Mouse (Mus musculus) neural tube, embryonic 13.5 days (tissue): ENCODE data around the gene Tnfrsf22. TPM values are rescaled to one million over a fixed set of nuclear protein-coding genes. Genes with fewer than 3 reads are reported as not detected.

ENCODE experiments used
- ATAC-seq: fragments of 200-750 bp; cut with Nextera tagmentation; 2 replicates; pipeline ENCODE4 v1.8.0; 2017; ENCODE audit warnings: low read depth, mild to moderate bottlenecking, moderate TSS enrichment, moderate library complexity
- H3K27ac ChIP-seq: fragments of 300-500 bp; sonication (generic); replicated peaks from 2 replicates; pipeline ENCODE4 v1.5.1; 2015; ENCODE audit warnings: moderate library complexity, mild to moderate bottlenecking, inconsistent platforms
- H3K27me3 ChIP-seq: fragments of 300-500 bp; sonication (generic); 2 replicates; pipeline ENCODE4 v1.6.1; 2015; ENCODE audit warnings: mild to moderate bottlenecking, inconsistent platforms
- H3K36me3 ChIP-seq: fragments of 300-500 bp; sonication (generic); 2 replicates; pipeline ENCODE4 v1.6.1; 2015; ENCODE audit warnings: mild to moderate bottlenecking, inconsistent platforms
- H3K4me1 ChIP-seq: fragments of 300-500 bp; sonication (generic); replicated peaks from 2 replicates; pipeline ENCODE4 v1.6.1; 2015; ENCODE audit warnings: inconsistent platforms
- H3K4me2 ChIP-seq: fragments of 300-500 bp; sonication (generic); 2 replicates; pipeline ENCODE4 v1.6.1; 2015; ENCODE audit warnings: inconsistent platforms, mild to moderate bottlenecking, moderate library complexity
- H3K4me3 ChIP-seq: fragments of 300-500 bp; sonication (generic); 2 replicates; pipeline ENCODE4 v1.5.1; 2015; ENCODE audit warnings: mild to moderate bottlenecking, inconsistent platforms
- H3K9ac ChIP-seq: fragments of 300-500 bp; sonication (generic); 2 replicates; pipeline ENCODE4 v1.6.1; 2015; ENCODE audit warnings: moderate library complexity, mild to moderate bottlenecking, inconsistent platforms
- H3K9me3 ChIP-seq: fragments of 300-500 bp; sonication (generic); 2 replicates; pipeline ENCODE4 v1.6.1; 2016; ENCODE audit warnings: inconsistent platforms
- whole genome bisulfite sequencing: fragments of 180-500 bp; shearing (Covaris S2); methylation state at CpG from one replicate; pipeline ENCODE4 v1.1.7; 2015; 5-methylcytosine and 5-hydroxymethylcytosine counted together
- polyA plus RNA-seq: library from polyadenylated mRNA; unstranded; fragments of >200 nt; fragmentation: Nextera tagmentation; extraction: Ambion mirVana; gene quantifications from 2 replicates; pipeline ENCODE4 v1.2.1, GENCODE M21; 2015

Gene Tnfrsf22
- polyA plus RNA-seq, 1 experiment from 2014 or later: 3.2 TPM

GRCm38 (mm10) chr7:143599428-143600230, 49.8 kb downstream of the Tnfrsf22 start, which contains the start of gene Cars:
Cars (minus strand) TSS chr7:143600090.
- Histone ChIP-seq H3K9me3 (no peaks in the 10 kb centered on the region), H3K9ac (peak within 1 kb of the TSS; percentile 92), H3K27ac (peak within 1 kb of the TSS; percentile 67), H3K27me3 (no peaks in the 10 kb centered on the region), H3K4me3 (peak within 1 kb of the TSS; percentile 89), H3K36me3 (peaks cover 8% of the 10 kb centered on the region; the same call in 1 of the 2 replicates), H3K4me1 (peaks cover 29% of the 10 kb centered on the region), H3K4me2 (peak within 1 kb of the TSS; percentile 99)
- 2% methylated on average over 35 of the region's 35 CpGs for WGBS
- ATAC-seq: peak; percentile 99

DNA sequence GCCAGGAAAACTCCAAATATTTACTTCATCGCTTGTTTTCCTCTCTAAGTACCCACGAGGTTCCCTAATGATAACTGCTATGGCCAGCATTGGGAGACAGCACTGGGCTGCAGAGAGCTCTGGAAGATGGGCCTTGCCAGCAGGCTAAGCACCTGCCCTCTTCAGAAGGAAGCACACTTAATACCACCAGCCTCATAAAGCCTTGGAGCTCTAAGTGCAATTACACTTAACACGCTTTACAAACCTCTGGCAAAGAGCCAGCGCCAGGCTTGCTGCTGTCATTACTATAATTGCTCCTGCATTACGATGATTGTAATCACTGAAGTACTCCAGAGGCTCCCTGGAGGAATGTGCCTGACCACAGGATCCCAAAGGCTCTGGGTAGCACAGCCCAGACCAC, 54.6 kb downstream of the Tnfrsf22 start:
- no peaks in the 10 kb centered on the region for H3K9me3 ChIP-seq
- H3K27ac ChIP-seq: peak overlapping the region; percentile 50
- 38% methylated on average over 5 of the region's 5 CpGs for WGBS
- no peak overlapping the region for H3K4me3 ChIP-seq
- peak; percentile 45; the same call in 1 of the 2 replicates for ATAC-seq
- H3K4me1 ChIP-seq: peaks cover 39% of the 10 kb centered on the region
- H3K36me3 ChIP-seq: peaks cover 31% of the 10 kb centered on the region
- H3K4me2 ChIP-seq: no peak overlapping the region
- H3K27me3 ChIP-seq: no peaks in the 10 kb centered on the region
- H3K9ac ChIP-seq: no peak overlapping the region

DNA sequence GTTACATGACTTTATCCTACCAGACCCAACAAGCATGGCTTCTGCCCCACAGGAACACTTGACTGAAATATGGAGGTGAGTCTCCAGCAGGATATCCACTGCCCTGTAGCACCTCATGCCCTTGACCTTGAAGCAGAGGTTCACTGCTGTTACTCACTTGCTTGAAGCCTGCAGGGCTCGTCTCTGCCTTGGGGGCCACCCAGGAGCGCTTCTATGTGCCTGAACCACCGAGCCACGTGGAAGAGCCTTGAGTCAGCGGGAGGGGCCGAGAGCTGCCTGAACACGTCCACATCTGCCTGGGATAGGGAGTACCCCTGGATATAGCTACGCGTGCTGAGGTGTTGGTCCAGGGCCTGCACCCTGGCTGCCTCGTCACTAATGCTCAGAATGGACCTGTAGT, 57.2 kb downstream of the Tnfrsf22 start:
- Histone ChIP-seq H3K4me1 (peaks cover 24% of the 10 kb centered on the region), H3K4me3 (no peak overlapping the region), H3K9me3 (no peaks in the 10 kb centered on the region), H3K4me2 (no peak overlapping the region), H3K27me3 (no peaks in the 10 kb centered on the region), H3K27ac (no peak overlapping the region), H3K9ac (no peak overlapping the region), H3K36me3 (peaks cover 51% of the 10 kb centered on the region)
- ATAC-seq: no peak
- WGBS: 91% methylated on average over 10 of the region's 10 CpGs

DNA sequence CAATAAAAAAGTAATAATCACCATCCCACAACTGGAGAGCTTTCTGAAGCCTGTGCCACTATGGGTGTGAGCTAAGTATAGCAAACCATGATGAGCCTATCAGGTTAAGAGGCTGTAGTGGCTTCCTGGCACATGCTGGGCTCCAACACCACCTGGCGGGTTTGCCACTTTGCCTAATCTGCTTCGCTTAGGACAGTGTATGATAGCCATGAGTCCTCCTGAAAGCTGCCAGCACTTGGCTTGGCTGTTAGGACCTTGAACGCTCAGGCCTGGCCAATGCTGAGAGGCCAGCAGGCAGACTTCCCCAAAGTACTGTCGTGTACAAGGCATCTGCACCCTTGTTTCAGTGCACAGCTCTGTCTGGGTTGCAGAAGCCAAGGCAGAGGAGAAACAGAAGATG, 61.5 kb downstream of the Tnfrsf22 start:
- H3K9me3 ChIP-seq: no peaks in the 10 kb centered on the region
- 94% methylated on average over 4 of the region's 4 CpGs for WGBS
- no peak for ATAC-seq
- no peak overlapping the region for H3K27ac ChIP-seq
- H3K4me1 ChIP-seq: no peaks in the 10 kb centered on the region
- H3K4me2 ChIP-seq: no peak overlapping the region
- no peaks in the 10 kb centered on the region for H3K27me3 ChIP-seq
- peaks cover 84% of the 10 kb centered on the region for H3K36me3 ChIP-seq
- H3K9ac ChIP-seq: no peak overlapping the region
- H3K4me3 ChIP-seq: no peak overlapping the region

GRCm38 (mm10) chr7:143587586-143587985, 61.9 kb downstream of the Tnfrsf22 start:
- WGBS: 90% methylated on average over 5 of the region's 5 CpGs
- Histone ChIP-seq H3K9ac (no peak overlapping the region), H3K4me2 (no peak overlapping the region), H3K27ac (no peak overlapping the region), H3K36me3 (peaks cover 88% of the 10 kb centered on the region), H3K4me3 (no peak overlapping the region), H3K4me1 (no peaks in the 10 kb centered on the region), H3K9me3 (no peaks in the 10 kb centered on the region), H3K27me3 (no peaks in the 10 kb centered on the region)
- ATAC-seq: no peak

Other genes starting within 250 kb of the Tnfrsf22 start
- 464 and 633 TPM in 2 replicates for gene Cdkn1c, start 188.6 kb downstream of the Tnfrsf22 start, polyA plus RNA-seq
- 0.28 and 0.29 TPM in 2 replicates for gene Slc22a18, start 175.9 kb downstream of the Tnfrsf22 start, polyA plus RNA-seq
- gene Phlda2, start 146.5 kb downstream of the Tnfrsf22 start, polyA plus RNA-seq: 0.45 and 0.84 TPM in 2 replicates
- gene Nap1l4, start 100.6 kb downstream of the Tnfrsf22 start, polyA plus RNA-seq: 310 and 312 TPM in 2 replicates
- 57.8 and 61.5 TPM in 2 replicates for gene Cars, start 49.6 kb downstream of the Tnfrsf22 start, polyA plus RNA-seq
- 0.10 and 0.28 TPM in 2 replicates for gene Tnfrsf26, start 20.9 kb downstream of the Tnfrsf22 start, polyA plus RNA-seq
- gene Tnfrsf23, start 36.2 kb upstream of the Tnfrsf22 start, polyA plus RNA-seq: 0.43 and 0.96 TPM in 2 replicates
- 27.8 and 34.4 TPM in 2 replicates for gene Osbpl5, start 107.3 kb upstream of the Tnfrsf22 start, polyA plus RNA-seq
- not detected in 2 replicates for gene Mrgprg, start 117.3 kb upstream of the Tnfrsf22 start, polyA plus RNA-seq
- 4.6 and 5.1 TPM in 2 replicates for gene Mrgpre, start 134.8 kb upstream of the Tnfrsf22 start, polyA plus RNA-seq
- gene Nadsyn1, start 173.2 kb upstream of the Tnfrsf22 start, polyA plus RNA-seq: 5.4 and 8.5 TPM in 2 replicates
- 48.7 and 52.5 TPM in 2 replicates for gene Dhcr7, start 173.5 kb upstream of the Tnfrsf22 start, polyA plus RNA-seq
- not detected in 2 replicates for gene Gm498, start 217.2 kb upstream of the Tnfrsf22 start, polyA plus RNA-seq